Mouse (Mus musculus): ENCODE data around the gene Tacc2.
A peak's percentile ranks its signal among the peaks of the same experiment; 100 is the strongest.

Tacc2 gene

GRCm38 (mm10) chr7:130681798-130682197, 104.6 kb downstream of the Tacc2 start:
- DNase-seq (ENCODE audit: low read depth, low spot score) = peak; percentile 87

- no peak for DNase-seq (ENCODE audit: low read depth, low spot score)
Measured at GRCm38 (mm10) chr7:130688601-130689000, 111.4 kb downstream of the Tacc2 start.

GRCm38 (mm10) chr7:130690869-130691268, 113.6 kb downstream of the Tacc2 start:
- DNase-seq (ENCODE audit: low read depth, low spot score) = no peak

- DNase-seq (ENCODE audit: low read depth, low spot score) = no peak
Measured at GRCm38 (mm10) chr7:130691931-130692330, 114.7 kb downstream of the Tacc2 start.

DNA sequence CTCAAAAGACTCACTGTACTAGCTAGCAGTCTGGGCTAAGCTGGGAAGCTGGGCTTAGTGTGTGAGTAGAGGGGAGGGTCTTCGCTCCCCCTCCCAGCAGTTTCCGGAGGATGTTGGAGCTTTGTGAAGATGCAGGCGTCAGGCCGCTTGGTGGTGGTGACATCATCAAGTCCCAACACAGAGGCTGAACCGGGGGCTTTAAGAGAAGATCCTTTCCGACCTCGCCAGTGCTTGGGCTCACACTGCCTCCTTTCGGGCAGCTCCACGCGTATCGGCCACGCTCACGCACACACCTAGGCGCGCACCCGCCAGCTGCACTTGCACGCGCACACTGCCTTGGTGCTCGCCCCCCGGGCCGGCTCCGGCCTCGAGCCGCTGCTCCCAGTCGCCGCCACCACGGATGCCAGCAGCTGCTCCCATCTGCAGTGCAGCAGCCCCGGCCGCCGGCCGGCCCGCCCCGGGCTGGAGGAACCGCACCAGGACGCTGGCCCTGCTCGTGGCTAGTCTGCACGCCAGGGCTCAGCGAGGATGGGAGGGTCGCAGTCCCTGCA, 115.2 kb downstream of the Tacc2 start:
- peak; percentile 63 for DNase-seq (ENCODE audit: low read depth, low spot score)

DNA sequence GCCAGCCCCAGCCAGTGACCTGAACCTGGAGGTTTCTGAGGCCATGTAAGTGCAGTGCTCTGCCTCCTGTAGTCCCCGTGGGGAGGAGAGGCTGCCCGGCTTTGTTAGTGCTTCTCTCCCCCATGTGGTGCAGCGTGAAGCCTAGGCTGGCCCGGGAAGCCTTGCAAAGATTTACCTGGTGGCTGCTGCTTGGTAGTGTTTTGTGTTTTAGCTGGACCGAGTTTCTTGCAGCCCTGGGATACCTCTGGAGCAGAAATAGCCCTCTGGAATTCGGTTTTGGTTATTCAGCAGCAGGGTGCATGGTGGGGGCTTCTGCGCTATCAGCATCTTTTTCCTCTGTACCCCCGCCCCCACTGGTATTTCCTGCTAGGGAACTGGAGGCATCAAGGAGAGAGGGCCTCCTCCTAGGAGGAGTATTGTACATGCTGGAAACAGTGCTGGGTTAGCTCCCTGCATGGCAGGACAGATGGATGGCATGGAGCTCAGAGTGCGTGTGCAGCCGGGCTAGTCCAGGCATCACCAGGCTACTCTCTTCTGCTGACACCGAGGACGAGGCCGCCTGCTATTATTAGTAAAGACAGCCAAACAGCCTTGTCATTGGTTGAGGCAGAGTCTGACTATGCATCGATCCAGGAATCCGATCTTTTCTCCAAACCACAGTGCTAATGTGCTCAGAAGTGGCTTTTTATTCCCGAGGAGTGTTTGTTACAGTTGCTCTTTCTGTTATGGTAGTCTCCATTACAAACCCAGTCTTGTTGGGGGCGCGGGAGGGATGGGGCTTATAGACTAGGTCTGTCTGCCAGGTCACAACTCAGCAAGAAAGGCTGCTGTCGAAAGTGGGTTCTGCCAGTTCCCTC, 115.9 kb downstream of the Tacc2 start:
- no peak for DNase-seq (ENCODE audit: low read depth, low spot score)

DNA sequence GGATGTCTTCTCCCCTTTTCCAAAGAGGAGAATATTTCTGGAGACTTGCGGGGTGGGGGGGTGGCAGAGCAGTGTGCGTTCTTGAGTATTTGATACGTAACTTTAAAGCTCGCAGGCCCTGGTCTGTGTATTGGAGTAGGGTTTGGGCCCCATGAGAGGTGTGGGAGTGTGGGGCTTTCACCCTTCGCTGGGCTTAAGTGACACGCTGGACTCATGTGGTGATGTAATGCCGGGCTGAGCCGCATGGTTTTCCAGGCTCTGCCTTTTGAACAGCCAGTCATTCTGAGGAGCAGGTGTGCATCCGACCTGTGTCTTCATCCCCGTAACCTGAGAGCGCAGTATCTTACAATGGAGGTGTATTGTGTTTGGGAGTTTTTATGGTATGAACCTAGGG, 116.6 kb downstream of the Tacc2 start:
- no peak for DNase-seq (ENCODE audit: low read depth, low spot score)

GRCm38 (mm10) chr7:130695669-130696338, 118.6 kb downstream of the Tacc2 start:
- no peak for DNase-seq (ENCODE audit: low read depth, low spot score)

DNA sequence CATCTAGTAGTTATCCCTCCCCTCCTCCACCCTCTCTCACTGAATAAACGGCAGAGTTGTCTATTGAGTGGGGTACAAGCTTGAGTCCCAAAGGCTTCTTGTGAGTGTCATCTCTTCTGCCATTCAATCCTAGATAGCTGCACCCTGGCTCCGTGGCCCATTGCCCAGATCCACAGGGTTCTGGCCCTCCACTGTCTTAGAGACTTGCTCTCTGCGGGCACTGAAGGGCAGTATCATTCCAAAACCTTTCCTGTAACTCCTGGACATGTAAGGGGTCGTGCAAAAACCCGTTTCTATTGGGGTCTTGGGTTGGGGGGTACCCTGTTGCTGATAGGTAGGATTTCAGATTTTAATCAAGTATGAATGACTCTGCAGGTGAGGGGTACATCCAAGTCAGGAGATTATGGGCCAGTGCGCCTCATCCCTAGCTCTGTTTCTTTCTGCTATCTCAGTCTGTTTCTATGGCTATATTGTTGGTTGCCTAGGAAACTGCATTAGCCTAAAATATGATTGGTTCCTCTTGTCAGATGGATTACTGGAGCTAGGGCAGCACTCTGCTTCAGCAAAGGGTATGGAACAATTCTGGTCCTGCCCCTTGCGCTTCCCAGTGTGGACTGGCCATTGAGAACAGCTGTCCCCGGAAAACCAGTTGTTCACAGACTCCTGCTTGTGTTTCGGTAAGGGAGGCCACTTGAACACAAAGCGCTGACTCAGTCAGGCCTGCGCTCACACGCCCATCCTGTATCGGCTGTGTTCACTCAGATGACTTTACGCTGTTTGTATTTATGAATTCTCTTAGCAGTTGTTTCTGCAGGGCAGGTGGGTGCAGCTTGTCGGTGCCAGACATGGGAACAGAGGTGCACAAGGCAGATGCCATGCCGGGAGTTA, 119.4 kb downstream of the Tacc2 start:
- no peak for DNase-seq (ENCODE audit: low read depth, low spot score)

GRCm38 (mm10) chr7:130698480-130698879, 121.2 kb downstream of the Tacc2 start:
- DNase-seq (ENCODE audit: low read depth, low spot score) = no peak

GRCm38 (mm10) chr7:130701336-130701735, 124.1 kb downstream of the Tacc2 start:
- no peak for DNase-seq (ENCODE audit: low read depth, low spot score)

- no peak for DNase-seq (ENCODE audit: low read depth, low spot score)
Measured at GRCm38 (mm10) chr7:130705230-130705629, 128.0 kb downstream of the Tacc2 start.

- no peak for DNase-seq (ENCODE audit: low read depth, low spot score)
Measured at GRCm38 (mm10) chr7:130708940-130709339, 131.7 kb downstream of the Tacc2 start.

GRCm38 (mm10) chr7:130709372-130710274, 132.4 kb downstream of the Tacc2 start:
- no peak for DNase-seq (ENCODE audit: low read depth, low spot score)

- DNase-seq (ENCODE audit: low read depth, low spot score) = no peak
Measured at GRCm38 (mm10) chr7:130711851-130712250, 134.6 kb downstream of the Tacc2 start.

GRCm38 (mm10) chr7:130713319-130713718, 136.1 kb downstream of the Tacc2 start:
- no peak for DNase-seq (ENCODE audit: low read depth, low spot score)

DNA sequence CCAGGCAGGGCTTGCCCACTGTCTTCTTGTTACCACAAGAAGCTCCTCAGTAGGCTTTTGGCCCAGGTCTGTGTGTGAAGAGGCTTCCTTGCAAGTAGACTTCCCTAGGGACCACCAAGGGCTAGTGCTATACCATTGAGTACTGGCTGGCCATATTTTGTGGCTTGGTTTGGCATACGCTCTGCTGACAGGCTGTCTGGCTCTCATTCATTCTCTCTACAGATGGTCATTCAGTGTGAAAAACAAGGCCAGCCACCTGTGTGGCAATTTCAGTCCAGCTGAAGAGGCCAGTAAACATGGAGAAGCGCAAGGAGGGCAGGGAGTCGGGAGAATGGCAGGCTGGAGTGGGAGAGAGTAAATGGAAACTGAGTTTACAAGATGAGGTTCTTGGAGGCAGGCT, 138.2 kb downstream of the Tacc2 start:
- DNase-seq (ENCODE audit: low read depth, low spot score) = no peak

- DNase-seq (ENCODE audit: low read depth, low spot score) = no peak
Measured at GRCm38 (mm10) chr7:130716341-130716740, 139.1 kb downstream of the Tacc2 start.

DNA sequence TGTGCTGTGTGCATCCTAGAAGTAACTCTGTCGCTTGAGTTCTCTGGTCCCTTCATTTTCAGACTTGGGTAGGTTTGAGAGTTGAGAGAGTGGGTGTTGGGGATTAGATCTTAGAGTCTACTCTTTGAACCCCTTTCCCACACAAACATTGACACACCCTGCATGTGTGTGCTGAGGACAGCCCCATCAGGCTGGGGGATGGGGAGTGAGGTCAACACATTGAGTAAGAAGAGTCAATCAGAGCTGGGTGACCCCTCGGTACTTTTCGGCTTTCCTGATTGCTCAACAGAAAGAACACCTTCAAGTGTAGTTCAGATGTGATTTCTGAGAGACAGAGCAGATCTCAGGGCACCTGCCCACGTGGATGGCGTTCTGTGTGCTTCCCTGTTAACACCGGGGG, 139.8 kb downstream of the Tacc2 start:
- no peak for DNase-seq (ENCODE audit: low read depth, low spot score)

DNA sequence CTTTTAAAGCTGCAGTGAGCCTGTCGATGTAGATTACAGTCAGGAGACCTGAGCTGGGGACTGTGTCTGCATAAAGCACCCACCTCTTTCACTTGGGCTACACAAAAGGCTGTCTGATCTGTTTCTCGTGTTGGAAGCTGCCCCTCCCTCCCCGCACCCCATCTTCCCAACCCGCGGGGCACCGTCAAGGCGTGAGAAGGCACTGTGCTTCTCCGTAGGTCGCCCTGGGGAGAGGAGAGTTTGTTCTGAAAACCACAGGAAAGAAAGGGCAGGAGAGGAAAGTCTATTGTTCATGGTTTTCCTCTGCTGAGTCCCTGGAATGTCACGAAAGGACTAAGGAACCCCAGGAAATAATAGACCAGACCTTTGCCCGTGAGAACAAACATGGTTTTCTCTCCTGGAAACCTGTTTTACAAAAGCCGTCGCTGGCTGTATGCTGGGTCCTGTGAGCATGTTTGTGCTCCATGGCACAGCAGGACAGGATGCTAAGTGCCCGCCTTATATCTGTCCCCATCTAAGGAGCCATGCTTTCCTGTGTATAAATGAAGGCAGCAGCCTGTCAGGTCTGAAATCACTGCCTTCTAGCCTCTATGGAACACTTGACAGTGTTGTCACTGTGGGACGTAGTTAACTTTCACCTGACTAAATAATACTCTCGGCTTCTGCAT, 142.8 kb downstream of the Tacc2 start:
- DNase-seq (ENCODE audit: low read depth, low spot score) = no peak
